Mouse (Mus musculus) embryo, embryonic 10 days (tissue): ENCODE data around the gene Pmp22.

Experiments
- DNase-seq: peaks from one replicate; pipeline ENCODE4 v3.0.0-alpha.2; 2015; ENCODE audit warnings: low spot score

Gene Pmp22

DNA sequence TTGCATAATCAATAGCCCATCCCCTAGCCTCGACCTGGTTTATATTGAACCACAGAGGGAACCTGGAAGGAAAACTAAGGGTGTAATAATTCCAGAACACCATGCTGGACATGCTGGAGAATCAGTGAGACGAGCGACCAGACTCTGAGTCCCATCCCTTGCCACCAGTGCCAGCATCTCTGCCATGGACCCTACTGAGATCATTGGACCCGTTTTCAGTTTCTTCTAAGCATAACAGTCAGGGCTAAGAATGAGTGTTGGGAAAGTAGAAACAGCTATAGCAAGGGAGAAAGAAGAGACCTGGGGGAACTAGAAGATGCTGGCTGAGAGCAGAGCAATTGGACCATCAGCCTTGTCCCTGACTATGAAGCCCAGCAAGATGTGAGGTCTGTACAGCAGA is 1.3 kb upstream of the Pmp22 start:
- no peak for DNase-seq

DNA sequence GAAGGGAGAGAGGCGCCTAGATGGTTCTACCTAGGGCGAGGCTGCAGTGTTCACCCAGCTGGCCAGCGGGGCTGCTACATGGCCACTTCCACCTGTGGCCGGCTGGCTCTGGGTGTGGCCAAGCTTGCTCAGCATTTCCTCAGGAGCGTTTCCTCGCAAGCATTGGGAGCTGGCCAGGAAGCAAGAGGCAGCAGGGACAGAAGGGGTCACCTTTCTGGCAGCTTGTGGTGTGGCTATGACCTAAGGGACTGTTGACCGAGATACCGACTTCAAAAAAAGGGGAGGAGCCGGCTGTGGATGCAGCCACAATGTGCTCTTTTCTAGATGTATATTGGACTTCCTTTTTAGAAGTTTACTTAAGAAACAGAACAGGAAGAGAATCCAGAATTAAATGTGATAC is 593 bp downstream of the Pmp22 start:
- no peak for DNase-seq

DNA sequence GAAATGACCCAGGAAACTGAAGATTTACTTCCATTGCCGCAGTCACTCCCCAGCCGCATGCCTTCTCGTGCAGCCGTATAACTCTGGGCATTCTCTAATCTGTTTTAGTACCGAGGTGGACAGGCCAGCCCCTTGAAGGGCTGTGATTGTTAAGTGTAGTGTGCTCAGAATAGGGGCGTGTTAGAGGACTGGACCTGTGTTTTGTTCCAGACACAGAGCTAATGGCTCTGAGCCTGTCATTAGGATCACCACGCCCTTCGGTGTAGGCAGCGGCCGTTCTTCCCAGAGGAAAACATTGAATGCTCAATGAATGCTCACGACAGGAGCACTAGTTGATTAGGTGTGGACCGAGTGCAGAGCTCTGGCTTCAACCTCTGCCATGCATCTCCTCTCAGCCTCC is 1.1 kb downstream of the Pmp22 start:
- DNase-seq, result peak; percentile 20

DNA sequence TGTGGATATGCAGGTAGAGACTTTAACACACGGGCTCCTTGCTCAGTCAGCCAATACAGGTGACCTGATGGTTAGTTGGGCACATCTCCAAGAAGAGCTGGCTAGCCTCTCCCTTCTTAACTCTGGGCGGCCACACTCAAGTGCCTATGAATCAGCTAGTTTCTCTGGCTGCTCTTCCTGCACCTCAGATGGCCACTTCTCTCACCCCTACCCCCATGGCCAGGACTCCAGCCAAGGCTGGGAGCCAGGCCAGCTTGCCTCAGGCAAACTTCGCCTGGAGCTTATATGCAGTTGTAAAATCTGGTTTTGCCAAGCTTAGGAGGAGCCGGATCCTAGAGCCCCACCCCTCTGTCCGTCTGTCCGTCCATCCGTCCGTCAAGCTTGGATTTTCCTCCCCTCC is 1.7 kb downstream of the Pmp22 start:
- DNase-seq, result no peak

DNA sequence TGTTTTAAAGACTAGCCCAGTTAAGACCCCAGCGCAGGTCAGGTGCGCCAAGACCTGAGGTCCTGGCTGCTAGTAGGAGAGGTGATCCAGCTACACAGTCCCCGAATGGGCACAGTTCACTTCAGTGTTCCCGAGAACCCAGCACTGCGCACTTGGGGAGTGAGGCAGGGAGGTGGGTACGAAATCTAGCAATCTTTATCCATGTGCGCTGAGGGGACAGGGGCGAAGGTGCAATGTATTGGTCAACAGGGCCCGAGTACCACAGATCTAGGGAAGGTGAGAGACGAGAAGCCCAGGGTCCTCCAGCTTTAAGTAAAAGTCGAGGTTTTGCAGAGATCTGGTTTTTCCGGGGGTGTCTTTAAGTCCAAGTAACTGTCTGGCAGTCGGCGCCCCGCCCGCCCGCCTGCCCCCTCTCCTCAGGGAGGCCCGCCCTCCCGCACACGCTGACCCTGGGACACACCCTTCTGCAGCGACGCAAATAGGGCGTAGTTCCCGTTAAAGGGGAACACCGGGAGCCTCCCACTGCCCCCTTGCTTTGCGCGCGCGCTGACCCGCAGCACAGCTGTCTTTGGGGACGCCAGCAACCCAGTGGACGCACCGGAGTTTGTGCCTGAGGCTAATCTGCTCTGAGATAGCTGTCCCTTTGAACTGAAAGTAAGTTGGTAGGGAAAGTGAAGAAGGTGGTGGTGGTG is 2.4 kb downstream of the Pmp22 start:
- DNase-seq, result peak; percentile 46

DNA sequence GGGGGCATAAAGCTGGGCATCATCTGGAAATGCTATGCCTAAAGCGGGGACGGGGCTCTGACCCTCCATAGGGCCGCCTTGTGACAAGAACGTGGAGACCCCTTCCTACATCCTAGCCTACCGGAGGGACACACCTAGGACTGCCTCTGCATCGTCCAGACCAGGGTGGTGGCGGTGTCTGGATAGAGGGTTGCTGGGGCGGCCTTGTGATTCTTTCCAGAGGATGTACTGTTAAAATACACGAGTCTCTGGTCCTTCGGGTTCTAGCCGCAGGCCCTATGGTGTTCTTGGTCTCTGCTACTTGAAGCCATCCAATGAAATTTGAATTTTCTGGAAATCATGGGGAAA is 2.9 kb downstream of the Pmp22 start:
- no peak for DNase-seq

DNA sequence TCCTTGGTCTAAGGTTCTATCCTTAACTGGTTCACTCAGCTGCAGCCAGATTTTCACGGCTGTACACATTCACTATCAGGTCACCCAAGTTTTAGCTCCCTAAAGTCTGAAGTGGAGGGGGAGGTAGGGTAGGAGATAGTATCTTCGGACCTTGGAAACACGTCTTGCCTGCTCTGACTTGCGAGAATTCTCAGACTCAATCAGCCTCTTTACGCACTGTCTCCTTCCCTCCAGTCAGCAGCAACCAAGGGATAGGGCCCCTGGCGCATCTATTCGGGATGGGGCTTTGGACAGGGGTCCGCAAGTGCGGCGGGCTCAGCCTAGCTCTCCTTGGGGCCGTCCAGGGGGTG is 3.3 kb downstream of the Pmp22 start:
- peak; percentile 37 for DNase-seq

DNA sequence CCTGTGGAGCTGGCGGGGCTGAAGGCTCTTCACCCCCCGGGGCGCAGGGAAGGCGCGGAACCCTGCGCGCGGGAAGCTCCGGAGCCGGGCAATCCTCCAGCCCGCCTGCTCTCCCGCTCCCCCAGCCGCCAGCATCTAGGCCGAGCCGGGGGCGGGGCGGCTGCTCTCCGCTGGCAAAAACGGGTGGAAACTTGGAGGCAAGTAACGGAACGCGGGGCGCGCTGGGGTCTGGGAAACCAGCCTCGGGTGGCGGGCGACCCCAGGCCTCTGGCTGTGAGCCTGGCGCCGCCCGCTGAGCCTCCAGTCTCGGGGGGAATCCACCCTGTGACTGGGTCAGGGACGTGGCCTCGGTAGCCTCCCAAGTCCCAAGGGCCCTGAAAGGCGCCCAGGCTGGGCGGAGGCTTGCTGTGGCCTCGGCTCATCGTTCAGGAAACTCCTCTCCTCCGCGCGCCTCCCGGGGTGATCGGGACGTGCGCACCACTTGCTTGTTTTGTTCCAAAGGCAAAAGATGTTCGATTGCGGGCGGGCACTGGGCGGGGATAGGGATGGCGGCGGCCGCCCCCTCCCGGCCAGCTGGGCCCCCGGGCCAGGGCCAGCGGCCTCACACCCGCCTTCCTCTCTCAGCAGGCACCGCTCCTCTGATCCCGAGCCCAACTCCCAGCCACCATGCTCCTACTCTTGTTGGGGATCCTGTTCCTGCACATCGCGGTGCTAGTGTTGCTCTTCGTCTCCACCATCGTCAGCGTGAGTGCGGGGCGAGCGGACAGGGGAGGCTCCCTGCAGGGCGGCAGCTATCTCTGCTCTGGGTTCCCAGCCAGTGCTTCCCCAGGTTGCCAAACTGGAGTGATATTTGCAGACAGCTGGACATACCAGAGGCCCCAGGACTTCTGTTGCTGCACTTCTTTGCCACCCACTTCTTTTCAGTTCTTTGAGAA is 4.0 kb downstream of the Pmp22 start:
- peak; percentile 77 for DNase-seq

DNA sequence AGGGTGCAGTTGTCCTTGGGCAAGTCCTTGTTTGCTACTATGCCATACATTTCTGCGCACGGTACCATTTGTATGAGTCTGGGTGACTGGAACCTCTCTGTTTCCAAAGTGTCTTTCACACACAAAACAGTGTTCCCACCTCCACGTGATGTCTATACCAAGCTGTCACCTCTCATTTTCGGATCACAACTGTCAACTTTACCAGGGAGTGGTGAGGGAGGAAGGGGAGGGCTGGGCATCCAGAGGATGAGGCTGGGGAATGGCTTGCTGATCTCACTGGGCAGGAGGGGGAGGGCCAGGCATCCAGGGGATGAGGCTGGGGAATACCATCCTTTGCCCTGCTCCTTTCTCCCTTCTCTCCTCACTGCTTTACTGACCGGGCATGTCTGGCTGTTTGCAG is 5.2 kb downstream of the Pmp22 start:
- DNase-seq, result no peak

DNA sequence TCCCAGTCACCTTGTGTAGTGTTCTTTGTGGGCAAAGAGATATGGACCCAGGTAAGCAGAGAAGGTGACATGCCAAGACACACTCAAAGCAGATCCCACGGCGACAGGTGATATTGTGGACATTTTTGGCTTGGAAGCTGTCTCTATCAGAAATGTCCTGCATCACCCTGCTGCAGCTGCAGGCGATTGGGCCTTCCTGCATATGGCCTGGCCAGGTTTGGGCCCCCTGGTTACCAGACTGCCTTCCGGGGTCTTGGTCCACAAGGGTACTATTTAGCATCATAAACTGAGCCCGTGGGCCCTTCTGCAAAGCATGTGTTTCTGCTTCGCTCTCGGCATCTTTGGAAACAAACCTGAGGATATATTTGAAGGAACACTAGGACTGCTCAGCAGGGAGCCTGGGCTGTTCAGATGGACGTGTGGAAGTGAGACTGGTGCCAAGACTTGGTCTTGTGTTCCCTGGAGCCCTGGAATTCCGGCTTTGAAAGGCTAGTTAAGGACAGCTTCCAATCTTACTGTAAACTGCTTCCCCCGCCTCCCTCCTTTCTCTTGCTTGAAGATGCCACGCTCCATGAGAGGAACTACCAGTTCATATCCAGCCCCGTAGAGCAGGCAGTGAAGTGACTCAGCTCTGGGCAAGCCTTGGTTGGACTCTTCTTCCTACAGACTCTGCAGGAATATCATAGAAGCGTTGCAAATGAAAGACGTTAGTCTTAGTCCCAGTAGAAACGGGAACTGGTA is 6.1 kb downstream of the Pmp22 start:
- no peak for DNase-seq

DNA sequence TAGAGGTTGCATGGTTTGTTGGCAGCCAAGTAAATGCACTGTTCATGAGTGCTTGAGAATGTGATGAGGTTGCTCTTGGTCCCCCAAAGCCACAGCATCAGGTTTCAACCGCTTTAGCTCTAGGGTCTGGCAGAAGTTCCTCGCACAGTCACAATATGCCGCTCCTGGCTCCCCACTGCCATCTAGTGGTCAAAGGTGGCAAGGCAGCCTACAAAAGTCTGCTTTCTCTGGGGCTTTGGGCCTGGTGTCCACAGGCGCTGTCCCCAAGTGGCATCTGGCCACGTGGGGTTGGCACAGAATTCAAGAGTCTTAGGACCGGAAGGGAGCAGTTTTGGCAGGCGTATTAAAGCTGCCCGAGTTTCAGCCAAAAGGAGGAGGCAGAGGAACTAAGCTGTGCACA is 6.8 kb downstream of the Pmp22 start:
- DNase-seq, result peak; percentile 91

DNA sequence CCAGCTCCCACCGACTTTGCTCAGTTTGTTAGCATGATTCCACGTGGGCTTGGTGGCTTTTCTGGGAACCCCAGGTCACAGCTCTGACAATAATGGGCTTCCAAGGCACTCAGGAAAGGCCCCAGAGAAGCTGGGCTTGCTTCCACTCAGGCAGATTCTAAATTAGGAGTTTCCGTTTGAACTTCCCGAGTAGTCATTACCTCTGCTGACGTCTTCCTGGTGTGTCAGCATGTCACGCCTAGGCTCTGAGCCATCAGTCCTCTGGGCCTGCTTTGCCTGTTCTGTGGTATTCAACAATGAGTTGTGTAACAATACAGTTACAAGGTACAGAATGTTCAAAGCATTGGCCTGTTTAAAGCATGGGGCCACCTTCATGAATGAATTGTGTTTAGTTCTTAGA is 7.4 kb downstream of the Pmp22 start:
- peak; percentile 13 for DNase-seq

DNA sequence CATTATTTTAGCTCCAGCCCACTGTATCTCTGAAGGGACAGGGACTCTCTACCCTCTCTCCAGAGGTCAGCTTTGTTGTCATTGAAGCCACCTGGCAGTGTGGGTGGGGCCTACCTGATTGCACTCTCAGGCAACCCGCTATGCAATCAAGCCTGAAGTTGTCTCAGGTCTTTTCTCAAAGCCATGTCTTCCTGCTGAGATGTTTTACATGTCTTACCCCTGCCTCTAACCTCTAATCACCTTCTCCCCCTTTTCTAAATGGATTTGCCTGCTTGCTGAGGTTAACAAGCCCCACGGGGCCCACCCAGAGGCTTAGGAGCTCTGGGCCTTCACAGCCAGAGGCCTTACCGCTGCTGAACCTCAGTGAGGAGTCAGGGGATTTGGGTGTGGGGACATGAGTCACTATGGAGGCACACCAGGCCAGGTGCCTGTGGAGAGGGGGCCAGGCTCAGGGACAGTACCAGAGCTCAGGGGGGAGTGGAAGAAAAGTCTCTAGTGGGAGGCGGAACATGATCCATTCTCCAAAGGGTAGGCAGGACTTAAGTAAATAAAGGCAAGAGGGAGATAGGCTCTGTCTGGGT is 8.1 kb downstream of the Pmp22 start:
- no peak for DNase-seq

DNA sequence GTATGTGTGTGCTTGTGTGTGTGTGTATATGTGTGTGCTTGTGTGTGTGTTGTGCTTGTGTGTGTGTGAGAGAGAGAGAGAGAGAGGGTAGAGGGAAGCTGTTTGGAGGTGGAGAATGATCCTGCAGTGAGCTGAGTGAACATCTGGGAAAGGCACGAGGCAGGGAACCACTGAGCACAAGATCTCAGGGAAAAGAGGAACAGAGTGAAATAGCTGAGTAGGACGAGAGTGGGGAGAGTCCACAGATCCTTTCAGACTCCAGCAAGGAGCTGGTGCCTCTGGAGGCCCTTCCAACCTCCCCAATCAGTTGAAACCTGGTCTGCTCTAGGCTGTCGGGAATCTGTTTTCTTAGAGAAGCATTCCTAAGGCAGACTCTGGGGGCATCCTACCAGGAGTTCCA is 10.0 kb downstream of the Pmp22 start:
- no peak for DNase-seq

DNA sequence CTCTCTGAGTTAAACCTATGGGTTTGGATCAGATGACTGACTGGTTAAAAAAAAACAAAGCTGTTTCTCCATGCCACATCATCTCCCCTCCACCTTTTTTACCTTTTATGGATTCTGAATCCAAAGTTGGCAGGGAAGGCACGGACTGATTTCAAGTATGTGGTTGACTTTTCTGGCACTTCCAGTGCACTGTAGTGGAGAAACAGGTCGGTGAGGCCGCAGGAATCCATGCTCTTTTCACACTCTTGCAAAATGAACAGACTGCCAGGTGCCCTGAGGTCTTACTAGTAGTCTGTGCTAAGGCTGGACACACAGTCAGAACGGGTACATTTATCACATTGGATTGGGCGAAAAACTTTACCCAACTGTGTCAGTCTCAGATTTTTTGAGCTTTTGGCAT is 13.5 kb downstream of the Pmp22 start:
- DNase-seq, result no peak

DNA sequence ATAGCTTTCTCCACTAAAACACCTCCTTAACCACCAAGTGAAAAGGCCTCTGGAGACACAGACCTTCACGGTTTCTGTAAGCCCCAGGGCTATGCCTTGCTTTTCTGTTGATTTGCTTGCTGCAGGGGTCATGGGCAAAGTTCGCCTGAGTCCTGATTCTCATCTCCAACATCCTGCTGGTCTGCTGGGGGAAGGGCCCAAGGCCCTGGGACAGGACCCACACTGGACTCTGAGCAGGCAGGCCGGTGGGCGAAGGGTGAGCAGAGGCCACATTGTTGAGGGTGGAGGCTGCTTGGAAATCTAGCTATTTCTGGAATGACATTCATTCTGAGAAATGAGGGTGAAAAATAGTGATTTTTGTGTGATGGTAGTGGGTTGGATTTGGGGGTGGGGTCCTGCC is 14.0 kb downstream of the Pmp22 start:
- DNase-seq, result no peak

DNA sequence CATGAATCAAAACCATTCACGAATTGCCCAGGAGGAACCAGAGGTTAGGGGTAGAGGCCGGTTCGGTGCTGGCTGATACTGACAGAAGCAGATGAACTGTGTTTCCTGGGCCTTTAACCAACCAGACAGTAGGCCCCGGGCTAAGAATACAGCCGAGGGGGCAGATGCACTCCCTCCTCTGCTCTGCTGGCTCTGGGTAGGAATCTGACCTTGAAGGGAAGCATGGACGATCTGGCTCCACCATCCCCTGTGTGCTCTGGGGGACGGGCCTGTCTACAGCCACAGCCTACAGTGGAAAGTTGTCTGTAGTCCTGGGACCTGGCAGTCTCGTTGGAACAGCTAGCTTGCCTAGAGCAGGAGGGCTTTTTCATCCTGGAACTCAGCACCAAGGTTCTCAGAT is 14.7 kb downstream of the Pmp22 start:
- DNase-seq, result no peak

DNA sequence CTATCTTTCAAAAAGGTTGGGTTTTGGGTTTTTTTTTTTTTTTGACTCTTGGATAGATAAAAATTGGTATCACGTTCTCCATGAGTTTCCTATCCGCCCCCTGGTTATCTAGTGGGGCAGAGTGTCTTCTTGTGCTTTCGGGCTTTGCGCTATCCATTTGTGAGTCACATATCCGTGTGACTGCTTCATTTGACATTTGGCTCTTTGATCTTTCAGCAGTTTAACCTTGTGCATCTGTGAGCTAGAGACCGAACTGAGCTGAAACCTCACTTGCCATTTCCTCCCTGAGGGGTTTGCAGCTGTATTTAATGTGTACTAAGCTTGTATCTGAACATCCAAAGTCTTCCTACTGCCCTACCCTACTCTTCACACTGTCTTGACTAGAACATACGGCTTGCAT is 17.8 kb downstream of the Pmp22 start:
- DNase-seq, result peak; percentile 12

DNA sequence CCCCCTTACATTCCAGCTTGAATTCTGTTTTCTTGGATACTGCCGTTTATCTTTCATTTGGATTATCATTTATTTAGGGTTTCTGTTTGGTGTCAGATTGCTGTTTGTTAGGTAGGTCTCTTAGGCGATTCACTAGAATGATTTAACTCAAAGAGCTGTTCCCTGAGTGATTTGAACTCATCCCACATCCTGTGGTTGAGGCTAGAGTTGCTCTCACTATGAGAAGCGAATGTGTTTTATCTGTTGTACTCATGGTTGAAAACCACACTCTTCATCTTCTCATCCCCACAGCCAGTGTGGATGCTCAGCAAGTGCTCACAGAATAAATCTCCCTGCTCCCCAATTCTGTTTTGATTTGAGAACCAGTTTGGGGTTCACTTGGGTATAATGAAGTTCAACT is 19.5 kb downstream of the Pmp22 start:
- no peak for DNase-seq

DNA sequence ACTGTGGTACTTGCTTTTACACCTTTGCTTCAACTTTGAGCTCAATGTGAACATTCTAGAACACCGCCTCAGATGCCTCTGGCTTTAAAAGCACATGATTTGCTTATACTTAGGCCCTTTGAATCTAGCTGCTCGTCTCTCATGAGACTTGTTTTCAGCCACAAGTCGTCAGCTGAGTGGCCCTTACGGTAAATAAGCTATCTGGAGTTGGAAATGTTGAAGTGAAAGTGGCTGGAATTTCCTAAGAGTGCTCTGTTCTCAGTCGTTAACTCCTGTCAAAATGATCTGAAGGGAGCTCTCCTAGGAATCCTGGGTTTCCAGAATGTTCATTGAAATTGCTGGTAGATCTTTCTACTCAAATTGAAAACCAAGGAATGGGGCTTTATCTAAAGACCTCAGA is 23.1 kb downstream of the Pmp22 start:
- no peak for DNase-seq

DNA sequence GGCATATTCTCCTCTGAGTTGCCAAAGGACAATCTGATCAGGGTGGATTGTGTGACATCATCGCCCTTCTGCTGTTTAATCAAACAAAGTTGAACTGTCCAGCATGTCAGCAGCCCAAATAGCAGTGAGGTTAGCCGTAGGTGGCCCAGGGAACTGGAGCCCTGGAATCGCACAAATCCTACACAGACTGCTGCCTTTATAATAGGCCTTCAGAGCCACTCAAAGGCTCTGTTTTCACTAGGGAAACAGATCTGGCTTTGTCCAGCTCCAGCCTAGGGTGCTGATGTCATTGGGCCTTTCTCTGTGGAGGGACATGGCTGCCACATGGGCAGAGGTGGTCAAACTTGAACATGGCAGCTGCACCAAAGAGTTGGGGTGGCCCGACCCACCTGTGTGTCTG is 28.3 kb downstream of the Pmp22 start:
- DNase-seq, result no peak

DNA sequence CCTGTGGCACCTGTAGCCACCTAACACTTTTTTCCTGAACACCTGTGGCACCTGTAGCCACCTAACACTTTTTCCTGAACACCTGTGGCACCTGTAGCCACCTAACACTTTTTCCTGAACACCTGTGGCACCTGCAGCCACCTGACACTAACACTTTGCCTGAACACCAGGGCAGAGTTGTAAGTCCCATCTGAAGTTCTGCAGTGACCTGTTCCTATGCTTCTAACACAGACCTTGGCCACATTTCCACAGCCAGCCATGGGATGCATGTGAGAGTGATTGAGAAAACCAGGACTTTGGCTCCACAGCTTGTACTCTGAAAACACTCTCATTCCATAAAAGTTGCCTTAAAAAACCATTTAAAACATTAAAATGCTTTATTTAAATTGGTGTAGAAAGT is 32.1 kb downstream of the Pmp22 start:
- DNase-seq, result no peak

DNA sequence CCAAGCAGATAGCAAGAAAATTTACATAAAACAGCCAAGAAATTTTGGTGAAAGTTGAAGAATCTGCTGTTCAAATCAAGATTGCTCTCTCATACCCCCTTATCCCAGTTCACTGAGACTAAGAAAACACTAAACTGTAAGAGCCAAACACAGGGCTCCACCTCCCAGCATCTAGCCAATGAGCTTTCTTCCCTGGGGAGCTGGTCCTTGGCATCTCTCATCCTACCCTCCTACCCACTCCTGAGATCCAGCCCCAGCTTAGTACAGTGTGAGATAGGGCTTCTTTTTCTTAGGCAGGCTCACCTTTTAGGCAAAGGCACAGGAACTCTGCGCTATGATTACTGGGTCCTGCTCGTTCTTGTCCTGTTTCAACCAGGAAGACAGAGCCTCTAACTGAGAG is 34.0 kb downstream of the Pmp22 start:
- no peak for DNase-seq
